Mouse (Mus musculus): ENCODE data around the gene Ttc26. TPM values are rescaled to one million over a fixed set of nuclear protein-coding genes. Genes with fewer than 3 reads are reported as not detected.
"Not testable (repeated sequence)": the region's sequence is repeated elsewhere in the genome, so short reads cannot be mapped to it uniquely, and the experiment has no call there.

Ttc26 gene
- polyA plus RNA-seq, 1 experiment from 2014 or later, result 4.3 TPM

- Histone ChIP-seq H3K27ac (no peak overlapping the region), H3K4me2 (ENCODE audit: low read length) (no peak overlapping the region), H3K36me3 (ENCODE audit: insufficient read depth, low read length) (peaks cover 8% of the 10 kb centered on the region; the same call in 1 of the 2 replicates), H3K27me3 (ENCODE audit: insufficient read depth, low read length) (no peaks in the 10 kb centered on the region), H3K9ac (ENCODE audit: low read depth, low read length) (no peak overlapping the region), H3K4me3 (replicated peaks; ENCODE audit: low read depth, low read length) (no peak overlapping the region), H3K9me3 (replicated peaks; ENCODE audit: low read length) (no peaks in the 10 kb centered on the region), H3K4me1 (replicated peaks; ENCODE audit: insufficient read depth, low read length) (no peaks in the 10 kb centered on the region)
- 85% methylated on average over 2 of the region's 2 CpGs for WGBS
- no peak for TF ChIP-seq CTCF (IDR thresholded peaks at IDR 0.05; ENCODE audit: low read depth)
- DNase-seq (ENCODE audit: low spot score) (no peak), ATAC-seq (replicated peaks; ENCODE audit: low FRiP score, low read depth) (no peak)
Measured at GRCm38 (mm10) chr6:38448295-38448694, 67.0 kb downstream of the Ttc26 start.

DNA sequence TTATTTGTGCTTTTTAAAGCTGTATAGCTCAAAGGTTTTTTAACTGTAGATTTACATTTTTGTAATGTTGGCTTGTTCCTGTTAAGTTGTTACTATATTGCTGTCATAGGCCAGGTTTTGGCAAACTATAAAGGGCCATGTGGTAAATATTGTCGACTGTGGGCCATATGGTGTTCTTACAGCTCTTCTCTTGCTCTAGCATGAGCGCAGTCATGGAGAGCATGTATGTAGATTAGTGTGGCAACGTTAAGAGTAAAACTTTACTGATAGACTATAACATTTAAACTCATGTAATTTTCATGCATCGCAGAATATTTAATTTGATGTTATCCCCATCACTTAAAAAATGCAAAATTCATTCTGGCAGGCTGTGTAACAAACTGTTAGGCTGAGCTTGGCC is 71.8 kb downstream of the Ttc26 start:
- Histone ChIP-seq H3K9me3 (replicated peaks; ENCODE audit: low read length) (no peaks in the 10 kb centered on the region), H3K4me1 (replicated peaks; ENCODE audit: insufficient read depth, low read length) (no peaks in the 10 kb centered on the region), H3K4me2 (ENCODE audit: low read length) (no peak overlapping the region), H3K4me3 (replicated peaks; ENCODE audit: low read depth, low read length) (no peak overlapping the region), H3K36me3 (ENCODE audit: insufficient read depth, low read length) (peaks cover 19% of the 10 kb centered on the region), H3K27ac (no peak overlapping the region), H3K9ac (ENCODE audit: low read depth, low read length) (no peak overlapping the region), H3K27me3 (ENCODE audit: insufficient read depth, low read length) (no peaks in the 10 kb centered on the region)
- 93% methylated on average over 4 of the region's 4 CpGs for WGBS
- no peak for ATAC-seq (replicated peaks; ENCODE audit: low FRiP score, low read depth)
- no peak for TF ChIP-seq CTCF (IDR thresholded peaks at IDR 0.05; ENCODE audit: low read depth)
- DNase-seq (ENCODE audit: low spot score), result no peak

GRCm38 (mm10) chr6:38456425-38456824 is 75.2 kb downstream of the Ttc26 start:
- not testable (repeated sequence) for ATAC-seq (replicated peaks; ENCODE audit: low FRiP score, low read depth); H3K9me3 ChIP-seq (replicated peaks; ENCODE audit: low read length); H3K27ac ChIP-seq; DNase-seq (ENCODE audit: low spot score); H3K4me2 ChIP-seq (ENCODE audit: low read length); H3K27me3 ChIP-seq (ENCODE audit: insufficient read depth, low read length); H3K4me3 ChIP-seq (replicated peaks; ENCODE audit: low read depth, low read length); H3K9ac ChIP-seq (ENCODE audit: low read depth, low read length); H3K4me1 ChIP-seq (replicated peaks; ENCODE audit: insufficient read depth, low read length)
- H3K36me3 ChIP-seq (ENCODE audit: insufficient read depth, low read length), result peaks cover 24% of the 10 kb centered on the region

DNA sequence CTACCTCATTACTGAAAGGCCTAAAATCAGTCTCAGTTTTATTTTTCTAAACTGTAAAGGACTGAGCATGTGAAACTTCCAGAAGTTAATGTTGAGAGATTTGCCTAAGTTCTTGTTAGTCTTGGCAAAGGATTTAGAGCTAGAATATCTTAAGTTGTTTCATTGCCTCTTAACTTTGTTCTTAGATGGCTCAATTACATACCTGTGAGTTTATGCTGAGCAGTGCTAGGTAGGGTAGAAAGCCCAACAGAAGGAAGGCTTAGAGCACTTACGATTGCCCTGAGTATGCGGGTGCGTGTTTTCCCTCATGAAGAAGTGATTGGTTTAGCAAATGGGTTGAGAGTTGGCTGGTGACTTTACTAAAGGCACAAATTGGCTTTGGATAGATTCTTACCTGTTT is 76.8 kb downstream of the Ttc26 start:
- no peak for DNase-seq (ENCODE audit: low spot score)
- Histone ChIP-seq H3K27me3 (ENCODE audit: insufficient read depth, low read length) (no peaks in the 10 kb centered on the region), H3K36me3 (ENCODE audit: insufficient read depth, low read length) (peaks cover 22% of the 10 kb centered on the region; the same call in 1 of the 2 replicates), H3K4me2 (ENCODE audit: low read length) (no peak overlapping the region), H3K9me3 (replicated peaks; ENCODE audit: low read length) (no peaks in the 10 kb centered on the region), H3K9ac (ENCODE audit: low read depth, low read length) (no peak overlapping the region), H3K27ac (no peak overlapping the region), H3K4me1 (replicated peaks; ENCODE audit: insufficient read depth, low read length) (no peaks in the 10 kb centered on the region), H3K4me3 (replicated peaks; ENCODE audit: low read depth, low read length) (no peak overlapping the region)
- TF ChIP-seq CTCF (IDR thresholded peaks at IDR 0.05; ENCODE audit: low read depth), result no peak
- 98% methylated on average over 3 of the region's 3 CpGs for WGBS
- no peak for ATAC-seq (replicated peaks; ENCODE audit: low FRiP score, low read depth)

DNA sequence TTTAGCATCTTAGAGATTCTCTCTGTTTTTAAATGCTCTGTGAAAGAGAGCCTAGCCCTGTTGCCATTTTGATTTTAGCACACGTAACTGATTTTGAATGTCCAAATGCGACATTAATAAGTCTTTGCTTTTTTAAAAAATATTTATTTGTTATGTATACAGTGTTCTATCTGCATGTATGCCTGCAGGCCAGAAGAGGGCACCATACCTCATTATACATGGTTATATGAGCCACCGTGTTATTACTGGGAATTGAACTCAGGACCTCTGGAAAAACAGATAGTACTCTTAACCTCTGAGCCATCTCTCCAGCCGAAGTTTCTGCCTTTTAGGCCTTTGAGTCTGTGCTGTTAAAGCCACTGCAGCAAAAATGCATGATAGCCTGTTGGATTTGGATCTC is 88.3 kb downstream of the Ttc26 start:
- no peak overlapping the region for H3K4me2 ChIP-seq (ENCODE audit: low read length)
- H3K36me3 ChIP-seq (ENCODE audit: insufficient read depth, low read length), result peaks cover 13% of the 10 kb centered on the region; the same call in 1 of the 2 replicates
- 87% methylated on average over 4 of the region's 4 CpGs for WGBS
- H3K9me3 ChIP-seq (replicated peaks; ENCODE audit: low read length), result no peaks in the 10 kb centered on the region
- no peak for DNase-seq (ENCODE audit: low spot score)
- TF ChIP-seq CTCF (IDR thresholded peaks at IDR 0.05; ENCODE audit: low read depth), result peak; percentile 54
- no peak overlapping the region for H3K9ac ChIP-seq (ENCODE audit: low read depth, low read length)
- H3K27ac ChIP-seq, result no peak overlapping the region
- H3K4me3 ChIP-seq (replicated peaks; ENCODE audit: low read depth, low read length), result no peak overlapping the region
- H3K4me1 ChIP-seq (replicated peaks; ENCODE audit: insufficient read depth, low read length), result no peaks in the 10 kb centered on the region
- no peak for ATAC-seq (replicated peaks; ENCODE audit: low FRiP score, low read depth)
- no peaks in the 10 kb centered on the region for H3K27me3 ChIP-seq (ENCODE audit: insufficient read depth, low read length)

Other genes with a start within 250 kb of the Ttc26 start
- 3.4 and 3.5 TPM in 2 replicates for gene D630045J12Rik, start 127.5 kb upstream of the Ttc26 start, polyA plus RNA-seq (2015; fragmentation: Nextera tagmentation; extraction: Ambion mirVana)
- gene Zc3hav1l, start 82.2 kb upstream of the Ttc26 start, polyA plus RNA-seq (2015; fragmentation: Nextera tagmentation; extraction: Ambion mirVana), result 4.9 and 5.3 TPM in 2 replicates
- 5.4 and 5.6 TPM in 2 replicates for gene Zc3hav1, start 26.9 kb upstream of the Ttc26 start, polyA plus RNA-seq (2015; fragmentation: Nextera tagmentation; extraction: Ambion mirVana)
- gene Ubn2, start 52.5 kb downstream of the Ttc26 start, polyA plus RNA-seq (2015; fragmentation: Nextera tagmentation; extraction: Ambion mirVana), result 8.1 and 8.3 TPM in 2 replicates
- 260 and 288 TPM in 2 replicates for gene Fmc1, start 152.0 kb downstream of the Ttc26 start, polyA plus RNA-seq (2015; fragmentation: Nextera tagmentation; extraction: Ambion mirVana)
- 29.9 and 33.4 TPM in 2 replicates for gene Luc7l2, start 169.9 kb downstream of the Ttc26 start, polyA plus RNA-seq (2015; fragmentation: Nextera tagmentation; extraction: Ambion mirVana)